In the genomic region with DNA sequence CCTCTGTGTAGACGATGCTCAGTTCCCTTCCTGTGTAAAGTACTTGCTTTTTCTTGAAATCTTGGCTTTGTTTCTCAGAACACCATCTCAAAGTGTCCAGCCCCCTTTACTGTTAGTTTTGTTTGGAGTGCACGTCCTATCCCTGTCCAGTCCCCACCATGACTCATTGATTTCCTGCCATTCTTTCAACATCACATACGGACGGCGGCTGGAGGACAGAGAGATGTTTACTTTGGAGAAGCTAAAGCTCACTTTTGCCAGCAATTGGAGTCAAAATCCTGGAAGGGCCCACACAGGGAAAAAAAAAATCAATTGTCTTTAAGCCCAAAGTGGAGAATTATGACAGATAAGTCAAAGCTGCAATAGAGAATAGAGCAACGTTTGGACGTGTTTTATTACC, we compare ENCODE assay signal across 8 mouse cellular contexts. TPM values are rescaled to one million over a fixed set of nuclear protein-coding genes. Genes with fewer than 3 reads are reported as not detected.
A peak's percentile ranks its signal among the peaks of the same experiment; 100 is the strongest.
DNase-seq lines count a peak whose midpoint lies in the region; ATAC-seq and TF ChIP-seq lines count a peak whose summit lies in the region.

No protein-coding gene starts in this region.

- H3K4me2 ChIP-seq in intestine, embryonic 15.5 days (replicated peaks) = no peak overlapping the region
- H3K4me2 ChIP-seq in lung, embryonic 16.5 days (ENCODE audit: low read depth, low read length) = no peak overlapping the region; the same call in 1 of the 2 replicates

- 0 out of 2 replicates have a peak overlapping the region, but pooled peaks have one; percentile 17 for H3K27ac ChIP-seq in intestine, embryonic 15.5 days
- peak overlapping the region; percentile 85 for H3K27ac ChIP-seq in lung, embryonic 16.5 days (ENCODE audit: low read length)
- H3K27ac ChIP-seq in forebrain, embryonic 10.5 days = no peak overlapping the region

- no peak for DNase-seq in Patski (ENCODE audit: low read depth, low spot score)
- DNase-seq in brain, embryonic 14.5 days (ENCODE audit: low read depth) = peak; percentile 31
- no peak for DNase-seq in spleen, postnatal 10 days (ENCODE audit: low spot score in 2 of 2)
- no peak for DNase-seq in right cerebral cortex, postnatal 36 days (ENCODE audit: low spot score in 2 of 2)
- no peak for DNase-seq in thymus, postnatal 14 days
- DNase-seq in forebrain, embryonic 10.5 days (ENCODE audit: extremely low spot score, low spot score) = no peak

- H3K9me3 ChIP-seq in intestine, embryonic 15.5 days = no peaks in the 10 kb centered on the region
- H3K9me3 ChIP-seq in lung, embryonic 16.5 days (ENCODE audit: control insufficient read depth, low read length) = no peaks in the 10 kb centered on the region
- peaks cover 7% of the 10 kb centered on the region; the same call in 1 of the 2 replicates for H3K9me3 ChIP-seq in forebrain, embryonic 10.5 days

- peak; percentile 31 for ATAC-seq in Patski
- peak; percentile 68 for ATAC-seq in intestine, embryonic 15.5 days
- ATAC-seq in lung, embryonic 16.5 days (ENCODE audit: low read depth) = peak; percentile 90

- no peaks in the 10 kb centered on the region for H3K27me3 ChIP-seq in Patski
- no peaks in the 10 kb centered on the region for H3K27me3 ChIP-seq in intestine, embryonic 15.5 days (replicated peaks)
- no peaks in the 10 kb centered on the region for H3K27me3 ChIP-seq in lung, embryonic 16.5 days (ENCODE audit: control insufficient read depth, insufficient read depth, low read depth, low read length)
- no peaks in the 10 kb centered on the region for H3K27me3 ChIP-seq in forebrain, embryonic 10.5 days (ENCODE audit: poor library complexity, severe bottlenecking)

- no peak overlapping the region for H3K4me3 ChIP-seq in intestine, embryonic 15.5 days (replicated peaks)
- H3K4me3 ChIP-seq in lung, embryonic 16.5 days (ENCODE audit: low read length) = no peak overlapping the region
- H3K4me3 ChIP-seq in forebrain, embryonic 10.5 days = no peak overlapping the region

- POLR2A ChIA-PET in Patski (lab: Charles Lee) = interaction anchor here (0.5 kb wide), 1 partner anchor 379 kb away, joined by 3 read pairs; no protein-coding TSS in a partner anchor

- in situ Hi-C loops in Patski (cut with MboI; ENCODE audit: low pct_unique_long_range_greater_than_20kb) = no loop called here

- H3K36me3 ChIP-seq in intestine, embryonic 15.5 days = no peaks in the 10 kb centered on the region
- no peaks in the 10 kb centered on the region for H3K36me3 ChIP-seq in lung, embryonic 16.5 days (ENCODE audit: control insufficient read depth, insufficient read depth, low read length)
- H3K36me3 ChIP-seq in forebrain, embryonic 10.5 days (replicated peaks) = no peaks in the 10 kb centered on the region

- TF ChIP-seq POLR2A in brain, embryonic 14.5 days (IDR thresholded peaks at IDR 0.05; ENCODE audit: borderline replicate concordance, extremely low read depth, insufficient read depth, insufficient read length, poor library complexity, severe bottlenecking) = no peak

- no peak for TF ChIP-seq CTCF in Patski (IDR thresholded peaks at IDR 0.05)
- no peak for TF ChIP-seq CTCF in brain, embryonic 14.5 days (IDR thresholded peaks at IDR 0.05; ENCODE audit: borderline replicate concordance, extremely low read depth, insufficient read depth, insufficient read length)

- no peak overlapping the region for H3K9ac ChIP-seq in intestine, embryonic 15.5 days
- no peak overlapping the region for H3K9ac ChIP-seq in lung, embryonic 16.5 days (ENCODE audit: low read length)

- 23% methylated on average over 7 of the region's 7 CpGs for whole genome bisulfite sequencing in intestine, embryonic 15.5 days
- WGBS in lung, embryonic 16.5 days = 15% methylated on average over 7 of the region's 7 CpGs
- WGBS in forebrain, embryonic 10.5 days = 89% methylated on average over 7 of the region's 7 CpGs

- no peaks in the 10 kb centered on the region for H3K4me1 ChIP-seq in intestine, embryonic 15.5 days (replicated peaks)
- peaks cover 17% of the 10 kb centered on the region for H3K4me1 ChIP-seq in lung, embryonic 16.5 days (replicated peaks; ENCODE audit: control insufficient read depth, insufficient read depth, low read length)
- peaks cover 8% of the 10 kb centered on the region; the same call in 1 of the 2 replicates for H3K4me1 ChIP-seq in forebrain, embryonic 10.5 days

- CTCF ChIA-PET in Patski (lab: Charles Lee) = no interaction called here

RNA-seq across cellular contexts. Expression of a gene that starts 51.8 kb away (rescaled TPM):
- polyA plus RNA-seq in Patski (2021) = not detected
- polyA plus RNA-seq in brain, embryonic 14.5 days (2012; rRNA removed) = not detected in 2 replicates
- not detected in 2 replicates for polyA plus RNA-seq in intestine, embryonic 15.5 days (2015; fragmentation: Nextera tagmentation; extraction: Ambion mirVana)
- not detected in 2 replicates for polyA plus RNA-seq in lung, embryonic 16.5 days (2015; fragmentation: Nextera tagmentation; extraction: Ambion mirVana)
- not detected in 2 replicates for polyA plus RNA-seq in forebrain, embryonic 10.5 days (2016; fragmentation: Nextera tagmentation; extraction: Ambion mirVana)

Comparison
In these comparisons a context has a peak if more than half of its experiments do, and no peak if none do; other contexts are left out.
1. ATAC-seq: peak in every context shown above with its lines; median percentile 90 in lung, embryonic 16.5 days; 68 in intestine, embryonic 15.5 days; 31 in Patski.